Mouse (Mus musculus) intestine, embryonic 16.5 days (tissue): ENCODE results near the gene Fxn. TPM values are rescaled to one million over a fixed set of nuclear protein-coding genes. Genes with fewer than 3 reads are reported as not detected.

ENCODE experiments used
- ATAC-seq: fragments of 200-750 bp; cut with Nextera tagmentation; 2 replicates; pipeline ENCODE4 v1.8.0; 2017; ENCODE audit warnings: moderate TSS enrichment, moderate library complexity
- H3K27ac ChIP-seq: fragments of 300-500 bp; sonication (generic); 2 replicates; pipeline ENCODE4 v1.5.1; 2014; ENCODE audit warnings: mild to moderate bottlenecking, low read length
- H3K27me3 ChIP-seq: fragments of 300-500 bp; sonication (generic); replicated peaks from 2 replicates; pipeline ENCODE4 v1.6.1; 2014; ENCODE audit warnings: low read length, control low read depth, mixed read lengths; ENCODE audit not compliant: control insufficient read depth, insufficient read depth
- H3K36me3 ChIP-seq: fragments of 300-500 bp; sonication (generic); 2 replicates; pipeline ENCODE4 v1.6.1; 2014; ENCODE audit warnings: low read length, control low read depth; ENCODE audit not compliant: control insufficient read depth, insufficient read depth
- H3K4me1 ChIP-seq: fragments of 300-500 bp; sonication (generic); 2 replicates; pipeline ENCODE4 v1.6.1; 2014; ENCODE audit warnings: low read length, control low read depth, mixed read lengths; ENCODE audit not compliant: control insufficient read depth, insufficient read depth
- H3K4me2 ChIP-seq: fragments of 300-500 bp; sonication (generic); 2 replicates; pipeline ENCODE4 v1.6.1; 2014; ENCODE audit warnings: low read depth, low read length, control low read depth
- H3K4me3 ChIP-seq: fragments of 300-500 bp; sonication (generic); 2 replicates; pipeline ENCODE4 v1.5.1; 2014; ENCODE audit warnings: mild to moderate bottlenecking, low read length
- H3K9ac ChIP-seq: fragments of 300-500 bp; sonication (generic); 2 replicates; pipeline ENCODE4 v1.6.1; 2014; ENCODE audit warnings: low read depth, low read length
- H3K9me3 ChIP-seq: fragments of 300-500 bp; sonication (generic); 2 replicates; pipeline ENCODE4 v1.6.1; 2016; ENCODE audit warnings: low read length, control low read depth; ENCODE audit not compliant: control insufficient read depth
- WGBS: fragments of 180-500 bp; shearing (Covaris S2); extraction: QIAGEN DNeasy Blood & Tissue Kit; methylation state at CpG from one replicate; pipeline ENCODE4 v1.1.7; 2014; 5-methylcytosine and 5-hydroxymethylcytosine counted together
- polyA plus RNA-seq: library from polyadenylated mRNA; unstranded; fragments of >200 nt; fragmentation: Nextera tagmentation; extraction: Ambion mirVana; gene quantifications from 2 replicates; pipeline ENCODE4 v1.2.1, GENCODE M21; 2015

Fxn gene
- polyA plus RNA-seq, 1 experiment from 2014 or later, result 37.6 TPM

DNA sequence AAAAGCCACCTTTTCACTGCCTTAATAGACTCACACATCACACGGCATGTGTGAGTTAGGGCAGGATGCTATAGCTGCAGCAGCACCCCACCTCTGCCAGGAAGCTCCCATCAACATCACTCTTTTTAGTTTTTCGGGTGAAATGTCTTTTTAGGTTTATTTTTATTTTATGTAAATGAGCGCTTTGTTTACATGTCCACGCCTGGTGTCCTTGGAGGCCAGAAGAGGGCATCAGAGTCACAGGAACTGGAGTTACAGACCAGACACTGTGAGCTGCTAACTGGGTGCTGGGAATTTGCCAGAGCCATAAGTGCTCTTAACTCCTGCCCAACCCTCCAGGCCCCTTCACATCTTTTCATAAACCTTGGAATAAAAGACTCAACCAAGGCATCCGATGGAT lies 25.9 kb upstream of the Fxn start:
- Histone ChIP-seq H3K4me1 (no peaks in the 10 kb centered on the region), H3K4me3 (no peak overlapping the region), H3K4me2 (no peak overlapping the region), H3K27ac (no peak overlapping the region), H3K36me3 (no peaks in the 10 kb centered on the region), H3K9me3 (no peaks in the 10 kb centered on the region), H3K27me3 (no peaks in the 10 kb centered on the region), H3K9ac (no peak overlapping the region)
- WGBS, result 86% methylated on average over 5 of the region's 5 CpGs
- no peak for ATAC-seq

DNA sequence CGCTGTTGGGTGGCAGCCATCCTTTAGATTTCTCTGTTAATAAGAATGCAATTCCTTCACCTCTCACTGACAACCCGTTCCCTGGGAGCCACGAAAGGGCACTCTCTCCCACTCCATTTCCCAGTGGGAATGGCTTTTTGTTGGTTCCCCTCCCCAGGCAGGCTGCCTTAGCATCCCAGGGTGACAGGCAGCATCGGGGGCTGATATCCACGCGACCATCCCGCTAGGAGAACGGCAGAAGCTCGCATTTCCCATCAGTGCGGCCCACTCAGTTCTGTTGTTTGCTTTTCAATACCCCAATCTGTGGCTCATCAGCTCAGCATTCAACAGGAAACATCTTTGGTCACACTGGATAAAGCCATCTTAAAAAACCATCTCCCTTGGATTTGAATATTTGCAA lies 21.8 kb upstream of the Fxn start:
- Histone ChIP-seq H3K27ac (no peak overlapping the region), H3K4me2 (no peak overlapping the region)
- whole genome bisulfite sequencing, result 57% methylated on average over 10 of the region's 10 CpGs

DNA sequence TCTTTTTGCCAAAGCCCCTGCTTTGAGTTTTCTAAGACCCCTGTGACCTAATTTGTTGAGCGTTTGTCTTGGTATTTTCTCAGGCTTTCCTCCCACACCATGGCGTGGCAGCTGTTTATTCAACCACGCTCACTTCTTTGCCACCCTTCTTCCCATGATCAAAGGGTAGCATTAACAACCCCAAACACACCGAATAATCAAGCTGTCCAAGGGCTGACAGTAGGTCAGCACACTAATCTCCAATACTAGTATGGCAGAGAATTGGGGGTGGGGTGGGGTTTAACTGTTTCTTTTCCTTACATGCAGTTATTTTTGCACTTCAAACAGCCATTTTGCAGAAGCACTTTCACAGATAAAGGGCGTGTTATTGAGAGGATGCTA lies 21.4 kb upstream of the Fxn start:
- Histone ChIP-seq H3K27ac (no peak overlapping the region), H3K4me2 (no peak overlapping the region), H3K9ac (no peak overlapping the region), H3K27me3 (no peaks in the 10 kb centered on the region), H3K36me3 (no peaks in the 10 kb centered on the region), H3K4me1 (no peaks in the 10 kb centered on the region), H3K9me3 (no peaks in the 10 kb centered on the region), H3K4me3 (no peak overlapping the region)
- WGBS, result 42% methylated on average over 5 of the region's 5 CpGs
- no peak for ATAC-seq

More for the DNA sequence above, 21.8 kb upstream of the Fxn start:
- ATAC-seq, result no peak
- H3K4me1 ChIP-seq, result no peaks in the 10 kb centered on the region
- no peaks in the 10 kb centered on the region for H3K9me3 ChIP-seq
- H3K36me3 ChIP-seq, result no peaks in the 10 kb centered on the region
- H3K27me3 ChIP-seq, result no peaks in the 10 kb centered on the region
- no peak overlapping the region for H3K4me3 ChIP-seq
- no peak overlapping the region for H3K9ac ChIP-seq

DNA sequence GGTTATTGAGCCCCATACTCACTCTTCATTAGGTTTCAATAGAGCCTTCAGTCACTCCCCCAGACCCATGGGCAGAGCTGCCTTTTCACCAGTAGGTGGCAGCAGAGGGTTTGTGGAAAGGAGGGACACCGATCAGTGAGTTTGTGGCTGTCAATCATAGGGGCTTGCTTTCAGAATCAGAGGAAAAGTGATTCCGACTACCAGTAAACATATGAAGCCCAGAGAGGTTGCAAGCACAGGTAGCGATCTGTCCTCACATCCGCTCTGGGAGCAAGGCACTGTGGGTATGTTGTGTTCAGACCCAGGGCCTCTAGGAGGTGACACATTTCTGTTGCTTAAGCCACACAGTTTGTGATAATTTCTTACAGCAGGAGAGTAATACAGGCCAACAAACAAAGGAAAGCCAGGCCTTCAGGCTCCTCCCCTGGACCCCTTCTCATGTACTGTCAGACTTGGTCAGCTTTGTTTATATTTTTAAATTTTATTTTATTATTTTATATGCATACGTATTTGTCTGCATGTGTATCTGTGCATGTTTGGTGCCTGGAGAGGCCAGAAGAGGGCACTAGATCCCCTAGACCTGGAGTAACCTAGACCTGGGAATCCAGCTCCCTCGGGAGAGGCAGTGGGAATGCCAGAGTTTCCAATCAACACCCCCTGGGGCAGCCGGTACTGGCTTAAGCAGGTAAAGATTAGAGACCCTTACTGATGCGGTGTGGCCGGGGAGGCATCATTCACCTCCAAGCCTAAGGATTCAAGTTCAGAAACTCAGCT lies 20.8 kb upstream of the Fxn start:
- ATAC-seq, result peak; percentile 80
- Histone ChIP-seq H3K36me3 (no peaks in the 10 kb centered on the region), H3K4me1 (no peaks in the 10 kb centered on the region), H3K27me3 (no peaks in the 10 kb centered on the region), H3K4me3 (peak overlapping the region; percentile 26; the same call in 1 of the 2 replicates), H3K4me2 (peak overlapping the region; percentile 40; the same call in 1 of the 2 replicates), H3K27ac (no peak overlapping the region), H3K9ac (no peak overlapping the region), H3K9me3 (no peaks in the 10 kb centered on the region)
- WGBS, result 12% methylated on average over 9 of the region's 9 CpGs

DNA sequence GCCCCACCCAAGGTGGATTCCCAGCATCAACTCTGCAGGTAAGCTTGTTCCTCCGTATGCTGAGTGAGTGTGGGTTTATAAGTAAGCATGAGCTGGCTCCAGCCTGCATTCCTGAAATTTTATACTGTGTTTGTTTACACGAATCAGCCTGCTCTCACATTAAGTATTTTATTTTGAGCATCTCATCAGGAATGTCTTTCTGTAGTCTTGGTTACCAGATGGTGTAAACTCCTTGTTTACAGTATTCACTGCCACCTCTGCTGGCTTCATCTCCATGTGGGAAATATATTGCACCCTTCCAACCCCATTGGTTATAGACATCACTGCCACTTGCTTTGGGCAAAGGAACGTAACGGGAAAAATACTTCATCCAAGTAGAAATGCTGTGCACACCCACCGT lies 13.1 kb upstream of the Fxn start:
- Histone ChIP-seq H3K9me3 (no peaks in the 10 kb centered on the region), H3K27ac (no peak overlapping the region), H3K9ac (no peak overlapping the region), H3K27me3 (no peaks in the 10 kb centered on the region), H3K4me3 (no peak overlapping the region), H3K36me3 (no peaks in the 10 kb centered on the region), H3K4me1 (0 out of 2 replicates have a peak, but pooled peaks cover 4% of the 10 kb centered on the region), H3K4me2 (no peak overlapping the region)
- WGBS, result 69% methylated on average over 5 of the region's 5 CpGs
- no peak for ATAC-seq

DNA sequence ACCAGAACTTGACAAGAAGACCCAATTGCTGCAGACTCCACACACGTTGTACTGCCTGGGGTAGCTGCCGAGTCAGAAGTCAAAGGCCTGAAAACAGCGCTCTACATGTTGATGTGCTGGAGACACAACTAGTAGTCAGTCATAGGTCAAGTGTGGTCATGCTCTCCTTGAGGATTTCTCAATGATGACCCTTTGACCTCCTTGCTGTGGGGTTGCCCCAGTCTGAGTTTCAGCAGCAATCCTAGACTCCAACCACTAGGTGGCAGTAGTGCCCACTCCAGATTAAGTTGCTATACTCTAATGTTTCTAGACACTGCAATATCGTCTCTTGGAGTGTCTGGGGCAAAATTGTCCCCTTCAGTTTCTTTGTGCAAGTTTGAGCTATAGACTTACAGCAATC lies 3.8 kb upstream of the Fxn start:
- Histone ChIP-seq H3K4me1 (no peaks in the 10 kb centered on the region; the same call in 1 of the 2 replicates), H3K4me3 (no peak overlapping the region), H3K4me2 (no peak overlapping the region), H3K36me3 (no peaks in the 10 kb centered on the region), H3K9me3 (no peaks in the 10 kb centered on the region), H3K27ac (no peak overlapping the region), H3K27me3 (no peaks in the 10 kb centered on the region), H3K9ac (no peak overlapping the region)
- no peak for ATAC-seq
- WGBS, result 59% methylated on average over 4 of the region's 4 CpGs

DNA sequence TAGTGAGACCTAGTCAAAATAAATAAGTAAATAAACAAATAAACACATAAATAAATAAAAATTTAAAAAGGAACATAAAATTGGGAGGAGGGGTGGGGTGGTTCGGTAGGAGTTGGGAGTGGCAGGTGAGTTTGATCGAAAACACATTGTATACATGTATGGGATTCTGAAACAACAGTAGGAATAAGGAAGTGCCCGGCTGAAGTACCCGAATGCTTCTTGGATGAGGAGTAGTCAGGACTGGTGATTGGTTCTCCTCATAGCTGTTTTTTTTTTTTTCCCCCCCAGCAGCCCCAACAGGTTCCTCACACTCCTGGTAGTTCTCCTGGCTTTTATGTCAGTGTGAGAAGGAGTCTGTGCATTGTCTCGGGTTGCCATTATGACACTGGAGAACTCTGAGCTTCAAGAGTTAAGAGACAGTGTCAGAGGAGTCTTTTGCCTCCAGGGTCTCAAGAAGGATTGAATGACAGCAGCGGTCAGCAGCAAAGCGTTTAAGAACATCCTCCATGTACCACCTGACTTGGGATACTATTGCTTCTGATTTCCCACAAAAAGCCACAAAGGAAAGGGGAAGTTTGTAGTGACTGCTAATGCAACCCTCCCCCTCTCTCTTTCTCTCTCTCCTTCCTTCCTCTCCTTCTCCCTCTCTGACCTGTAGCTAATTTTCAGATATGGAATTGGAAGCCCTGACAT lies 1.0 kb upstream of the Fxn start:
- ATAC-seq, result no peak
- Histone ChIP-seq H3K4me3 (peak overlapping the region; percentile 64), H3K27me3 (no peaks in the 10 kb centered on the region), H3K9ac (no peak overlapping the region), H3K4me1 (no peaks in the 10 kb centered on the region; the same call in 1 of the 2 replicates), H3K9me3 (no peaks in the 10 kb centered on the region), H3K36me3 (no peaks in the 10 kb centered on the region), H3K4me2 (peak overlapping the region; percentile 94), H3K27ac (no peak overlapping the region)
- 56% methylated on average over 7 of the region's 7 CpGs for WGBS

DNA sequence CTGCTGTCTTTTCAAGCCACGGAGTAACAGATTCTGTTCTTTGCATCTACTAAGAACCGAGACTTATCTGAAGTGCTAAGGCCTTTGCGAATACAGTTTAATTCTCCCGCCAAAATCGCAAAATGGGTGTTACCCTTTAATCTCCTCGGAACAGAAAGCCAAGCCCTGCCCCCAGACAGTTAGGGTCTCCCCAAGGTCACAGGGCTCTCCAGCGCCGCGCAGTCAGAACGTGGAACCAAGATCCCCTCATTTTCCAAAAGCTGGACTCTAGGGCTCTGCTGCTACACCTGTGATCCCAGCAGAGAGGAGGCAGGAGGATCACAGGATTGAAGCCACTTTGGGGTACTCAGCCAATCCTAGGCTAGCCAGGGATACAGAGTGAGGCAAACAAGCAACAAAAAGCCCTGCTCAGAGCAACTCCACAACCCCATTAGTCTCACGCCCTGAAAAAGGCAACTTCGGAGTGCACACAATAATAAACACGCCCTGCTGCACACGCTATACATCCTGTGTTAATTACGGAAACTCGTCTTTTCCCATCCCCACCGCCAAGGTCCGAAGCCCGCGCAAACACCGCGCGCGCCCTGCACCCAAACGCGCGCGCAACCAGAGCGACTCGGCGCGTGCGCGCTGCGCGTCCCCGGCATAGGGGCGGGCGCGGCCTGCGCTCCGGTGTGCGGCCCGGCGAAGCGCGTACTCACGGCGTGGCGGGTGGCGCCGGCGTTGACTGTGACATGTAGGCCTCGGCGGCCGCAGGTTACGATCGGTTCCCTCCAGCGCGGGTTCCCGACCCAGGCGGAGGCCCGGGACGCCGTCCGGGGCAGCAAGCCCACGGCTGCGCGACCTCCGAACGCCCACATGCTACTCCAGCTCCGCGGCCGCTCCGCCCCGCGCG lies 452 bp downstream of the Fxn start:
- H3K27ac ChIP-seq, result peak overlapping the region; percentile 80
- H3K9me3 ChIP-seq, result no peaks in the 10 kb centered on the region
- ATAC-seq, result peak; percentile 79
- peak overlapping the region; percentile 94 for H3K4me2 ChIP-seq
- H3K9ac ChIP-seq, result peak overlapping the region; percentile 82
- H3K27me3 ChIP-seq, result no peaks in the 10 kb centered on the region
- H3K4me3 ChIP-seq, result peak overlapping the region; percentile 64
- WGBS, result under 1% methylated on average over 78 of the region's 78 CpGs
- H3K4me1 ChIP-seq, result no peaks in the 10 kb centered on the region; the same call in 1 of the 2 replicates
- H3K36me3 ChIP-seq, result no peaks in the 10 kb centered on the region

DNA sequence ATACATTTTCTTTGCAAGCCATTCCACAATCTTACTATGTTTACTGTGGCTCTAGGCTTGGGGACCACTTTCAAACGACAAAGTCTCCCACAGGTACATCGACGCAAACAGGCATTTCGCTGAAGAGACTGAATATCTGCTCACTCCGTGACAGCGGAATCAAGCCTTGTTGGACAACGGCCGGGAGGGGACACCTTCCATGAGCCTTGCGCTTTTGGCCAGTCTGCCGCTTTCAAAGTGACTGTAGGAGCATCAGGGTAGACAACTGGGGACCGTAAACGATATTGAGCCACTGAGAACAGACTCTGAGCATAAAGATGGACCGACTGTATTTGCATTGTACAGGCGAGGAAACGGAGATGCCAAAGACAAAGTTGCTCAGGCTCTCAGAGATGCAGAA lies 1.5 kb downstream of the Fxn start:
- Histone ChIP-seq H3K36me3 (no peaks in the 10 kb centered on the region), H3K27me3 (no peaks in the 10 kb centered on the region), H3K4me2 (peak overlapping the region; percentile 94; the same call in 1 of the 2 replicates), H3K4me1 (no peaks in the 10 kb centered on the region; the same call in 1 of the 2 replicates), H3K9ac (peak overlapping the region; percentile 34; the same call in 1 of the 2 replicates), H3K27ac (no peak overlapping the region), H3K9me3 (no peaks in the 10 kb centered on the region), H3K4me3 (no peak overlapping the region)
- WGBS, result 82% methylated on average over 15 of the region's 15 CpGs
- no peak for ATAC-seq
